9 mouse cellular contexts compared by ENCODE assay signal in the genomic region with DNA sequence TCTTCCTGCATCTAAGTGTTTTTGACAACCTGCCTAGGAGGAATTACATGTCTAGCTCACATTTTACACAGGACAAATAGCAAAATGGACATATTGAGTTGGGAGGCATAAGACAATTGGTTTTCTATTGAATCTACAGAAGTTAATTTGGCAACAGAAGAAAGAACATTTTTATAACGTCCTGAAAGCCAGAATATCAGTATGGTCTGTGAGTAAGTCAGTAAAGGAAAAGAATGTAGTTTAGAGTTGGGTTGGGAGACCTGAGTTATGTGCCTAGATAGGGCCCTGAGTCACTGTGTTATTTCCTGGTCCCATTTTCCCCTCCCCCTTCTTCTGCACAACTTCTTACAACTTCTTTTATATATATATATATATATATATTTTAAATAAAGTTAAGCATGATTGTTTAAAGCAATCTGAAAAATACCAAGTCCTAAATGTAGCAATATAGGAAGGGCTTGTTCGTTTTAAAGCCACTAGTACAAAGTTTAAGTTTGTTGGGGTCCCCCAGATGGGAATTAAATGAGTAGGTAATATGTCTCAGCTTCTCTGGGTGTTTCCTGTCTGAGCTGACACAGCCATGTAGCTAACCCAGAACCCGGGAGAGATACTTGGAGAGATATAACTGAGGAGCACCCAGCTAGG. TPM values are rescaled to one million over a fixed set of nuclear protein-coding genes. Genes with fewer than 3 reads are reported as not detected.
DNase-seq lines count a peak whose midpoint lies in the region; ATAC-seq lines count a peak whose summit lies in the region.
"Had no signal": no experiment of that assay in that cellular context is flagged by ENCODE, and none has a peak within 500 bp of the region (broad histone marks: within the 10 kb centered on the region; RNA-seq: fewer than 3 reads in every experiment).

No protein-coding gene starts in this region.

- ATAC-seq in lung, embryonic 15.5 days (ENCODE audit: borderline replicate concordance, extremely low read depth, low FRiP score, low TSS enrichment): no peak
- no peak for ATAC-seq in embryonic facial prominence, embryonic 14.5 days (ENCODE audit: low read depth)
- no peak for ATAC-seq in limb, embryonic 11.5 days (ENCODE audit: insufficient number of reproducible peaks, low FRiP score, low TSS enrichment, low read depth)
- no peak for ATAC-seq in neural tube, embryonic 15.5 days (ENCODE audit: low FRiP score)
- ATAC-seq in activated CD4-positive, CD25-positive, alpha-beta regulatory T cell, adult 4 months: no peak

- peak overlapping the region; percentile 46 for H3K4me3 ChIP-seq in lung, embryonic 15.5 days
- H3K4me3 ChIP-seq in embryonic facial prominence, embryonic 14.5 days (ENCODE audit: low read depth, low read length): peak overlapping the region; percentile 44
- no peak overlapping the region for H3K4me3 ChIP-seq in limb, embryonic 11.5 days (ENCODE audit: low read depth, low read length)
- peak overlapping the region; percentile 35; the same call in 1 of the 2 replicates for H3K4me3 ChIP-seq in neural tube, embryonic 15.5 days (replicated peaks)

- H3K9ac ChIP-seq in lung, embryonic 15.5 days: no peak overlapping the region
- 0 out of 2 replicates have a peak overlapping the region, but pooled peaks have one; percentile 57 for H3K9ac ChIP-seq in embryonic facial prominence, embryonic 14.5 days (ENCODE audit: low read depth, low read length)
- peak overlapping the region; percentile 47; the same call in 1 of the 2 replicates for H3K9ac ChIP-seq in limb, embryonic 11.5 days (ENCODE audit: low read length)
- H3K9ac ChIP-seq in neural tube, embryonic 15.5 days (replicated peaks): peak overlapping the region; percentile 40; the same call in 1 of the 2 replicates

- H3K4me1 ChIP-seq in lung, embryonic 15.5 days: peaks cover 16% of the 10 kb centered on the region
- H3K4me1 ChIP-seq in embryonic facial prominence, embryonic 14.5 days (ENCODE audit: control insufficient read depth, insufficient read depth, low read length): peaks cover 8% of the 10 kb centered on the region; the same call in 1 of the 2 replicates
- H3K4me1 ChIP-seq in limb, embryonic 11.5 days (ENCODE audit: control insufficient read depth, insufficient read depth, low read length): peaks cover 8% of the 10 kb centered on the region; the same call in 1 of the 2 replicates
- peaks cover 26% of the 10 kb centered on the region for H3K4me1 ChIP-seq in neural tube, embryonic 15.5 days

- H3K27me3 ChIP-seq in lung, embryonic 15.5 days: no peaks in the 10 kb centered on the region
- H3K27me3 ChIP-seq in embryonic facial prominence, embryonic 14.5 days (replicated peaks; ENCODE audit: control insufficient read depth, insufficient read depth, low read length): no peaks in the 10 kb centered on the region
- 0 out of 2 replicates have a peak, but pooled peaks cover 3% of the 10 kb centered on the region for H3K27me3 ChIP-seq in limb, embryonic 11.5 days (ENCODE audit: control insufficient read depth, insufficient read depth, low read length)
- no peaks in the 10 kb centered on the region for H3K27me3 ChIP-seq in neural tube, embryonic 15.5 days (replicated peaks)

- DNase-seq in lung, postnatal 4 days: no peak
- no peak for DNase-seq in embryonic facial prominence, embryonic 14.5 days (ENCODE audit: low spot score)
- no peak for DNase-seq in limb, embryonic 11.5 days (ENCODE audit: low spot score)
- no peak for DNase-seq in layer of hippocampus, postnatal 36 days
- DNase-seq in adrenal gland, adult 8-10 months: no peak

- no peaks in the 10 kb centered on the region for H3K9me3 ChIP-seq in lung, embryonic 15.5 days
- no peaks in the 10 kb centered on the region for H3K9me3 ChIP-seq in embryonic facial prominence, embryonic 14.5 days (ENCODE audit: control insufficient read depth, low read length)
- H3K9me3 ChIP-seq in limb, embryonic 11.5 days (ENCODE audit: control insufficient read depth, low read length): no peaks in the 10 kb centered on the region
- H3K9me3 ChIP-seq in neural tube, embryonic 15.5 days (replicated peaks): no peaks in the 10 kb centered on the region

- H3K36me3 ChIP-seq in lung, embryonic 15.5 days: no peaks in the 10 kb centered on the region
- no peaks in the 10 kb centered on the region for H3K36me3 ChIP-seq in embryonic facial prominence, embryonic 14.5 days (ENCODE audit: control insufficient read depth, insufficient read depth, low read length)
- H3K36me3 ChIP-seq in limb, embryonic 11.5 days (ENCODE audit: control insufficient read depth, insufficient read depth, low read length): no peaks in the 10 kb centered on the region
- no peaks in the 10 kb centered on the region for H3K36me3 ChIP-seq in neural tube, embryonic 15.5 days

- WGBS in lung, embryonic 15.5 days: 24% methylated on average over 3 of the region's 3 CpGs
- WGBS in embryonic facial prominence, embryonic 14.5 days: 54% methylated on average over 3 of the region's 3 CpGs
- 60% methylated on average over 3 of the region's 3 CpGs for WGBS in limb, embryonic 11.5 days
- WGBS in neural tube, embryonic 15.5 days: 60% methylated on average over 3 of the region's 3 CpGs

- peak overlapping the region; percentile 84 for H3K4me2 ChIP-seq in lung, embryonic 15.5 days
- peak overlapping the region; percentile 84 for H3K4me2 ChIP-seq in embryonic facial prominence, embryonic 14.5 days (ENCODE audit: low read depth, low read length)
- H3K4me2 ChIP-seq in limb, embryonic 11.5 days (ENCODE audit: low read depth, severe bottlenecking): peak overlapping the region; percentile 59; the same call in 1 of the 2 replicates
- peak overlapping the region; percentile 64 for H3K4me2 ChIP-seq in neural tube, embryonic 15.5 days

- H3K27ac ChIP-seq in lung, embryonic 15.5 days: peak overlapping the region; percentile 89
- H3K27ac ChIP-seq in embryonic facial prominence, embryonic 14.5 days (replicated peaks; ENCODE audit: low read depth, low read length): no peak overlapping the region
- no peak overlapping the region for H3K27ac ChIP-seq in limb, embryonic 11.5 days (replicated peaks; ENCODE audit: low read depth, low read length)
- H3K27ac ChIP-seq in neural tube, embryonic 15.5 days (replicated peaks): no peak overlapping the region

RNA-seq across cellular contexts. Expression of gene Mrpl45, which starts 6.6 kb away (rescaled TPM):
- 44.6 and 47.9 TPM in 2 replicates for polyA plus RNA-seq in lung, embryonic 15.5 days (2015; fragmentation: Nextera tagmentation; extraction: Ambion mirVana)
- 35.2 and 37.8 TPM in 2 replicates for polyA plus RNA-seq in embryonic facial prominence, embryonic 14.5 days (2014; fragmentation: Nextera tagmentation; extraction: Ambion mirVana)
- 57.2 and 58.2 TPM in 2 replicates for polyA plus RNA-seq in limb, embryonic 11.5 days (2014; fragmentation: Nextera tagmentation; extraction: Ambion mirVana)
- 38.6 and 43.3 TPM in 2 replicates for polyA plus RNA-seq in neural tube, embryonic 15.5 days (2015; fragmentation: Nextera tagmentation; extraction: Ambion mirVana)
- total RNA-seq in layer of hippocampus, postnatal 36 days (2021): 10 to 100 TPM; 26.8 to 27.4 TPM
- polyA plus RNA-seq in activated CD4-positive, CD25-positive, alpha-beta regulatory T cell, adult 4 months (2017; shearing (Covaris generic)): 10 to 100 TPM; 44.6 to 48.7 TPM
- 10 to 100 TPM; 31.1 to 42.8 (median 35.9) TPM for total RNA-seq in adrenal gland, adult 8-10 months (2022)

RNA-seq across cellular contexts. Expression of gene Npepps, which starts 28.5 kb away (rescaled TPM):
- 73.6 and 76.0 TPM in 2 replicates for polyA plus RNA-seq in lung, embryonic 15.5 days (2015; fragmentation: Nextera tagmentation; extraction: Ambion mirVana)
- 72.5 and 76.8 TPM in 2 replicates for polyA plus RNA-seq in embryonic facial prominence, embryonic 14.5 days (2014; fragmentation: Nextera tagmentation; extraction: Ambion mirVana)
- polyA plus RNA-seq in limb, embryonic 11.5 days (2014; fragmentation: Nextera tagmentation; extraction: Ambion mirVana): 64.1 and 80.1 TPM in 2 replicates
- polyA plus RNA-seq in neural tube, embryonic 15.5 days (2015; fragmentation: Nextera tagmentation; extraction: Ambion mirVana): 136 and 145 TPM in 2 replicates
- 100 to 1,000 TPM; 150 to 154 TPM for total RNA-seq in layer of hippocampus, postnatal 36 days (2021)
- 10 to 100 TPM; 36.1 to 43.0 TPM for polyA plus RNA-seq in activated CD4-positive, CD25-positive, alpha-beta regulatory T cell, adult 4 months (2017; shearing (Covaris generic))
- total RNA-seq in adrenal gland, adult 8-10 months (2022): 100 to 1,000 TPM in 2 of 4 experiments, 10 to 100 TPM in 2; 79.8 to 128 (median 106) TPM

RNA-seq across cellular contexts. Expression of gene Gpr179, which starts 42.9 kb away (rescaled TPM):
- polyA plus RNA-seq in lung, embryonic 15.5 days (2015; fragmentation: Nextera tagmentation; extraction: Ambion mirVana): 0.07 and 0.16 TPM in 2 replicates
- polyA plus RNA-seq in embryonic facial prominence, embryonic 14.5 days (2014; fragmentation: Nextera tagmentation; extraction: Ambion mirVana): 0.08 and 0.15 TPM in 2 replicates
- 0.04 and 0.07 TPM in 2 replicates for polyA plus RNA-seq in limb, embryonic 11.5 days (2014; fragmentation: Nextera tagmentation; extraction: Ambion mirVana)
- 0.33 and 0.46 TPM in 2 replicates for polyA plus RNA-seq in neural tube, embryonic 15.5 days (2015; fragmentation: Nextera tagmentation; extraction: Ambion mirVana)
- under 1 TPM; 0.23 to 0.30 TPM for total RNA-seq in layer of hippocampus, postnatal 36 days (2021)
- under 1 TPM; 0.11 to 0.45 TPM for polyA plus RNA-seq in activated CD4-positive, CD25-positive, alpha-beta regulatory T cell, adult 4 months (2017; shearing (Covaris generic))
- 1 to 10 TPM in 3 of 4 experiments, under 1 TPM in 1; 0.96 to 6.4 (median 4.0) TPM for total RNA-seq in adrenal gland, adult 8-10 months (2022)
- total RNA-seq: megakaryocyte-erythroid progenitor cell, adult 5-6 weeks had no signal

RNA-seq across cellular contexts. Expression of gene Socs7, which starts 53.4 kb away (rescaled TPM):
- 3.4 and 3.6 TPM in 2 replicates for polyA plus RNA-seq in lung, embryonic 15.5 days (2015; fragmentation: Nextera tagmentation; extraction: Ambion mirVana)
- 3.0 and 3.1 TPM in 2 replicates for polyA plus RNA-seq in embryonic facial prominence, embryonic 14.5 days (2014; fragmentation: Nextera tagmentation; extraction: Ambion mirVana)
- polyA plus RNA-seq in limb, embryonic 11.5 days (2014; fragmentation: Nextera tagmentation; extraction: Ambion mirVana): 2.1 and 2.2 TPM in 2 replicates
- 7.7 and 8.4 TPM in 2 replicates for polyA plus RNA-seq in neural tube, embryonic 15.5 days (2015; fragmentation: Nextera tagmentation; extraction: Ambion mirVana)
- total RNA-seq in layer of hippocampus, postnatal 36 days (2021): 10 to 100 TPM; 83.8 to 83.9 TPM
- polyA plus RNA-seq in activated CD4-positive, CD25-positive, alpha-beta regulatory T cell, adult 4 months (2017; shearing (Covaris generic)): 1 to 10 TPM; 6.1 to 7.8 TPM
- 10 to 100 TPM; 22.2 to 28.3 (median 24.9) TPM for total RNA-seq in adrenal gland, adult 8-10 months (2022)
